Mouse (Mus musculus): ENCODE data around the gene Milr1.
"Not testable (repeated sequence)": the region's sequence is repeated elsewhere in the genome, so short reads cannot be mapped to it uniquely, and the experiment has no call there.

Milr1 gene

GRCm38 (mm10) chr11:106730714-106731113 lies 20.3 kb upstream of the Milr1 start:
- DNase-seq (ENCODE audit: low read depth): no peak

- DNase-seq (ENCODE audit: low read depth): no peak
These were observed 14.4 kb upstream of the Milr1 start for GRCm38 (mm10) chr11:106736614-106737013.

- no peak for DNase-seq (ENCODE audit: low read depth)
These were observed 13.8 kb upstream of the Milr1 start for GRCm38 (mm10) chr11:106737178-106737621.

GRCm38 (mm10) chr11:106739116-106739515 lies 11.9 kb upstream of the Milr1 start:
- no peak for DNase-seq (ENCODE audit: low read depth)

- not testable (repeated sequence) for DNase-seq (ENCODE audit: low read depth)
These were observed 10.3 kb upstream of the Milr1 start for GRCm38 (mm10) chr11:106740724-106741123.

- DNase-seq (ENCODE audit: low read depth): no peak
These were observed 9.8 kb upstream of the Milr1 start for GRCm38 (mm10) chr11:106741232-106741631.

- DNase-seq (ENCODE audit: low read depth): no peak
These were observed 9.2 kb upstream of the Milr1 start for GRCm38 (mm10) chr11:106741826-106742225.

- DNase-seq (ENCODE audit: low read depth): no peak
These were observed 8.6 kb upstream of the Milr1 start for GRCm38 (mm10) chr11:106742388-106742841.

- no peak for DNase-seq (ENCODE audit: low read depth)
These were observed 6.1 kb upstream of the Milr1 start for GRCm38 (mm10) chr11:106744949-106745348.

GRCm38 (mm10) chr11:106749557-106750120 lies 1.4 kb upstream of the Milr1 start:
- DNase-seq (ENCODE audit: low read depth): not testable (repeated sequence)

- no peak for DNase-seq (ENCODE audit: low read depth)
These were observed 790 bp upstream of the Milr1 start, which contains the start of gene Pecam1 for GRCm38 (mm10) chr11:106750121-106750751. Pecam1 (minus strand) TSS chr11:106750628.

GRCm38 (mm10) chr11:106752103-106752502 lies 1.1 kb downstream of the Milr1 start:
- DNase-seq (ENCODE audit: low read depth): no peak

- no peak for DNase-seq (ENCODE audit: low read depth)
These were observed 2.3 kb downstream of the Milr1 start for GRCm38 (mm10) chr11:106753314-106753713.

GRCm38 (mm10) chr11:106755583-106755982 lies 4.6 kb downstream of the Milr1 start:
- DNase-seq (ENCODE audit: low read depth): no peak

GRCm38 (mm10) chr11:106759028-106759427 lies 8.0 kb downstream of the Milr1 start:
- DNase-seq (ENCODE audit: low read depth): no peak

GRCm38 (mm10) chr11:106760511-106760910 lies 9.5 kb downstream of the Milr1 start:
- DNase-seq (ENCODE audit: low read depth): no peak

GRCm38 (mm10) chr11:106762139-106762799 lies 11.2 kb downstream of the Milr1 start:
- no peak for DNase-seq (ENCODE audit: low read depth)

GRCm38 (mm10) chr11:106762800-106763185 lies 11.8 kb downstream of the Milr1 start:
- DNase-seq (ENCODE audit: low read depth): no peak

GRCm38 (mm10) chr11:106766611-106767162 lies 15.7 kb downstream of the Milr1 start:
- DNase-seq (ENCODE audit: low read depth): no peak

GRCm38 (mm10) chr11:106767516-106767915 lies 16.5 kb downstream of the Milr1 start:
- no peak for DNase-seq (ENCODE audit: low read depth)

GRCm38 (mm10) chr11:106770195-106770974 lies 19.4 kb downstream of the Milr1 start:
- no peak for DNase-seq (ENCODE audit: low read depth)

GRCm38 (mm10) chr11:106773061-106773460 lies 22.0 kb downstream of the Milr1 start:
- DNase-seq (ENCODE audit: low read depth): no peak
